Mouse (Mus musculus) bone marrow macrophage, adult 2 months (primary cell): ENCODE measurements around the gene Fam120b.

Experiments used
- CTCF ChIP-seq: IDR thresholded peaks from 2 replicates; pipeline ENCODE4 v1.5.1; 2012; ENCODE audit warnings: low read depth, mild to moderate bottlenecking, low read length, moderate library complexity
- POLR2A ChIP-seq: IDR thresholded peaks from 2 replicates; pipeline ENCODE4 v1.6.1; 2012; ENCODE audit warnings: mild to moderate bottlenecking, low read depth, low read length, borderline replicate concordance

DNA sequence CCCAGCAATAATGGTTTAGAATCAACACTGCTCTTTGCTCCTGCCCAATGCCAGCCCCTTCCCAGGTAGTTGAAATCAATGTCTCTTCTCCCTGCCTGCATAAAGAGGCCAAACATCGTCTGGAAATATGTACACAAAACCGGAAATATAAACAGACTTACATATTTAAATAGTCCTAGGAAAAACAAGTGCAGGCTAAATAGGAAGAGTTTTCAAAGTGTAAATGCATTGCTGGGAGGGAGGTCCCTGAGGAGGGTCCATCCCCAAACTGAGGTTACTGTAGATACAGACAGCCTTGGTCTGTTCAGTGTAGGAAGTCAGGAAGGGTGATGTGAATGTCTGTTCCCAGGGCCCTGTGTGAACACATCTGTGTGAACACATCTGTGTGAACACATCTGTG, 10.6 kb downstream of the Fam120b start:
- TF ChIP-seq CTCF = no peak
- no peak for TF ChIP-seq POLR2A
